Mouse (Mus musculus) retina, embryonic 14.5 days (tissue): ENCODE data around the gene Fam81a.

Experiments used
- DNase-seq: peaks from one replicate; pipeline ENCODE4 v3.0.0-alpha.2; 2015; ENCODE audit warnings: low spot score

Fam81a gene

DNA sequence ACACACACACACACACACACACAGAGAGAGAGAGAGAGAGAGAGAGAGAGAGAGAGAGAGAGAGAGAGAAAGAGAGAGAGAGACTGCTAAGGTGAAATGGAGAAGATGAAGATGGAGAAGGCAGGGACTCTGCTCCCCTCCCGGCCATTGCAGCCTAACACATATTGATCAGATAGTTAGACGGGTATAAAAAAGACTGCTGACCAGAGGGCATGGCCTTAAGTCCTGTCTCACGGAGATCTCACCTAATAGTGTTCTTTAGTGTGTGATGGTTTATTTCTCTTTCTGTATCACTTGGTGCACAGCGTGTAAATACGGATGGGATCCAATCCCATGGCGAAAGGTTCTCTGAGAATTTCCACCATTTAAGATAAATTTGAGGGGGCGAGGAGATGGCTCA is at the start of gene Fam81a:
TSS of gene Fam81a (minus strand) at position 101 of the 400 bp plus-strand sequence.
- no peak for DNase-seq

GRCm38 (mm10) chr9:70182639-70183038 is 40.3 kb upstream of the Fam81a start:
- DNase-seq: no peak

- DNase-seq: peak; percentile 56
Measured at GRCm38 (mm10) chr9:70181719-70182118, 39.4 kb upstream of the Fam81a start.

DNA sequence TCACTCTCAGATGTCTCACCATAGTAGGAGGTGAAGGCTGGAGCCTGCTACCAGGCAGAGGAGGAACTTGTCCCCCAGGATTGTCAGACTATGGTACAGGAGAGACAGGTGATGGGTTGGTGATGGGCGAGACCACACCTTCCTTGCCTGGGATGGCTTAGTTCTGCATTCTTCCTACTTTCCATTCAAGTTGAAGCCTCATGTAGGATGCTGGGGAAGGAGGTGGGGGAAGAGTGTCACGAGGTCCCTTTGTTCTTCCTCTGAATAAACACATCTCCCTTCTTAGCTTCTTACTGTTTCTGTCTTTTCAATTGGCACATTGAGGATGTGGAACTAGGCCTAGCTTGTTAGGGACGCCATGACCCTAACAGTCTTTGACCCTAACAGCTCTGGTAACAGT is 33.9 kb upstream of the Fam81a start:
- no peak for DNase-seq

DNA sequence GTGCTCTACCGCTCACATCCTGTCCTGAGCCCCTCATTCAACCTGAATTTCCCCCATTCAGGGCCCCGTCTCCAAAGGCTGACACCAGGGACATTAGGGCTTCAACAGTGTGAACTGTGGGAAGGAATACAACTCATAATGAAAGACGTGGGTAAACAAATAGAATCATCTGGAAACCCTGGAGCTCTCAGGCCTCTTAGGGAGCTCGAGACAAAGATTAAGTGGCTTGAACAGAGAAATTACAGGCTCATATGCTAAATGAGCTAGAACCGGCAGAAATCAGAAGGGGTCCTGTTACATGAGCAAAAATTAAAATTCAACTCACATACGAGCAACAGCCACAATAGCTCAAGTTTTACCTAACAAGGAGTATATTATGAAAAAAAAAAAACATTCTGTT is 32.5 kb upstream of the Fam81a start:
- DNase-seq: no peak

DNA sequence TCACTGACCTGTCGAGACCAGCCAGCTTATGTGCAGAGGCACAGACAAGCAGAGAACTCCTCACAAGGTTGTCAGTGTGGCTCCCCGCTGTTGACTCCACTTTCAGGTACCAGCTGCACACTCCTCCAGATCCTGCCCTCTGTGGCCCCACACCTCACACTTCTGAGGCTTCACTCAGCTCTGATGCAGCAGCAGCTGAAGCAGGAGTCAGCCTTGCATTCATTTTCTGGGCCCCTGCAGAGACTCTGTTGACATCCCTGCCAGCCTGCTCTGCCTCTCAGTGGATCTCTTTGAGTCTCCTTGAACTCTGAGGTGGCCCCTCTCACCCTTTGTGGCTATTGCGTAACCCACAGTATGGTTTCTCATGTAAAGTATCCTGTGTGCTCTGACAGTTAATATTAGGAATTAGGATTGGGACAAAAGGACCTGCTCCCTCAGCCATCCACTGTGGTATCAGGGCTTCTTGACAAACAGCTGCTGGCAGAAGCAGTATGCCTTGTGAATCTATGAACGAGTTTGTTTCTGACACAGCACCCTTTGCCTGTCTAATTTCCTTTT is 32.0 kb upstream of the Fam81a start:
- peak; percentile 18 for DNase-seq

DNA sequence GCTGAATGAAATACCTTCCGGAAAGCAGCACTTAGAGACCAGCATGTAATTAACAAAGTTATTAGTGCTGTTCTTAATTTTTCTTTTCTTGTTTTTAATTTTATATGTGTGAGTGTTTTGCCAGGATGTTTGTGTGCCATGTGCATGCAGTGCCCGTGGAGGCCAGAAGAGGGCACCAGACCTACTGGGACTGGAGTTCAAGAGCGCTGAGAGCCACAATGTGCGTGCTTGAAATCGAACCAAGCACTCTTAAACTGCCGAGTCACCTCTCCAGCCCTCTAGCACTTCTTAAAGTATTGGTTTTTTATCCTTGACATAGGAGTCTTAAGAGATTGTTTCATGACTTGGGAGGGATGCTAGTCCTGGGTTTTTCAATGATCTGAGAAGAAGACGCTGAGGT is 26.6 kb upstream of the Fam81a start:
- DNase-seq: no peak

- DNase-seq: no peak
Measured at GRCm38 (mm10) chr9:70160071-70160470, 17.7 kb upstream of the Fam81a start.

GRCm38 (mm10) chr9:70147618-70148017 is 5.3 kb upstream of the Fam81a start:
- no peak for DNase-seq

- no peak for DNase-seq
Measured at GRCm38 (mm10) chr9:70145426-70145825, 3.1 kb upstream of the Fam81a start.

- DNase-seq: no peak
Measured at GRCm38 (mm10) chr9:70143326-70143725, 966 bp upstream of the Fam81a start.

GRCm38 (mm10) chr9:70141885-70142326 is 454 bp downstream of the Fam81a start:
- peak; percentile 21 for DNase-seq

- DNase-seq: peak; percentile 65
Measured at GRCm38 (mm10) chr9:70140871-70141796, 1.2 kb downstream of the Fam81a start.

DNA sequence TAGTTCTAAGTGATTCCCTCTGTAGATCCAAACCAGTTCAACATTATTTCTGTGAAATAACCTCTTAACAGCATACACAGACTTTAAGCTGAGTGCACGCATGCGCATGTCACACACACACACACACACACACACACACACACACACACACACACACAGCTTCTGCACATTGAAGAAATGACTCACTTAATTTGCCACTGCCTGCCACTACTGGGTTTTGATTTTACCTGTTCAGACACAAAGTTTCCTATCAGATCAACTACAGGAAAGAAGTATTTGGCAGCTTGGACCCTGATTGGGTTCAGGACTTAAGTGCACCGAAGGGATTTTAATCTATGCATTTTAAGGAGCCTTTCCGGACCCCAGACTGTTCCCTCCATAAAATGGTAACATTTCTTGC is 2.0 kb downstream of the Fam81a start:
- DNase-seq: no peak

- DNase-seq: no peak
Measured at GRCm38 (mm10) chr9:70139331-70139885, 3.0 kb downstream of the Fam81a start.

DNA sequence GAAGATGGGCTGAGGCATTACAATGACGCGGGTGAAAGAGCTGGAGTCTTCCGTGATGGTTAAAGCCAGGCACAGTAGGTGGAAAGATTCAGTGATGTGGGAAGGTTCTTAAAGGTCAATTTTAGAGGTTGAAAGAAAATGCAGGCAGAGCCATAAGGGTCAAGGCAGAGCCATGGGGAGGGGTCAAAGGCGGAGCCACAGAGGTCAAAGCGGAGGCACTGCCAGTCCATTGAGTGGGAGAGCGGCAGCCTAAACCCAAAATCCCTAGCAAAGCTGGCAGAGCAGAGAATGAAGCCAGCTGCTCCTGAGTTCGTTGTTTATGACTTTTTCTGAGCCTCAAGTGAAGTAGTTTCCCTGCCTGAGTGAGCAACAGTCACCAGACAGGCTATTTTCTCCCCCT is 3.8 kb downstream of the Fam81a start:
- DNase-seq: no peak

DNA sequence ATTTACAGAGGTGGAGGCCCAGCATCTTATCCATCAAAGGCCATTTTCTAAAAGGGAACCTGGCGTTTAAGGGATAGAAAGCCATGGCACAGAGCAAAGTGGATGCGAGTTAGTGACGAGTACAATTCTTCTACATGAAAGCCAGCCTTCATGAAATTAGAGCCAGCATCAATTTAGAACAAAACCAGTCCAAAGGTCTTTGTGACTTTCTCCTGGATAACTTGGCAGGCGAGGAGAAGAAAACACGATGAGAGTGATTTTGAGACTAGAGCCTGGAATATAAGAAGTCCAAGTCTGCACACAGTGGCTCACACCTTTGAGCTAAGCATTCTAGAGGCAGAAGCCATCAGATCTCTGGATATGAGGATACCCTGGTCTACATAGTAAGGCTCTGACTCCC is 4.4 kb downstream of the Fam81a start:
- no peak for DNase-seq

- DNase-seq: no peak
Measured at GRCm38 (mm10) chr9:70135186-70135585, 7.2 kb downstream of the Fam81a start.

DNA sequence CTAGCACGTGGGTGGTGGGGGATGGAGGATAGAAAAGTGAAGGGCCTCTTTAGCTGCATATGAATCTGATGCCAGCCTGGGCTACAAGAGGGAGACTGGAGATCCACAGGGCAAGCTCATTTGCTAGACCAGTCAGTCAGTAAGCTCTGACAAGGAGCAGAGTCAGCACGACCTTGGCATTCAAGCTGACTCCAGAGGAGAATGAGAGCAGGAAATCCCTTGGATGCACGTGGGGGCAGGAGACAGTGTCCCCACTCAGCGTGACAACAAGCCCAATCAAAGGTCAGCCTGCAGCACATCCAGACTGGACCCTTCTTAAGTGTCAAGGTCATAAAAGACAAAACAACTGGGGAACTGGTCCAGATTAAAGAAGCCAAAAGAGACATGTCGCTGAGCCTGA is 7.6 kb downstream of the Fam81a start:
- no peak for DNase-seq

DNA sequence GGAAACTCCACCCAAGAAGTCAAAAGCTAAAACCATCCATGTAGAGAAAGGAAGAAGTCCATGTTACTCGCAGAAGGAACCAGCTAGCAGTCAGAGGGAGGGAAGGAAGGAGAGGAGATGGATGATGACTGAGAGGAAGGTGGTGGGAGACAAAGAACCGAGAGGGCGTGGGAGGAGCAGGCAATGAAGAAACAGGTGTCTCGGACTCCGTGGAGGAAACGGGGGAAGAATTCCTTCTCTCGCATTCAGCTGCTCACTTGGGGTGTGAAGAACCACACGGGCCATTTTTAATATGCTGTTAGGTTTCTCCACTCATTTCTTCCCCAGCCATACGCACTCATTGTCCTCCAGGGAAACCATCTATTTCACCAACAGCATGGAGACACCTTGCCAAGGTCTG is 8.1 kb downstream of the Fam81a start:
- DNase-seq: no peak

GRCm38 (mm10) chr9:70130786-70131185 is 11.6 kb downstream of the Fam81a start:
- DNase-seq: no peak

DNA sequence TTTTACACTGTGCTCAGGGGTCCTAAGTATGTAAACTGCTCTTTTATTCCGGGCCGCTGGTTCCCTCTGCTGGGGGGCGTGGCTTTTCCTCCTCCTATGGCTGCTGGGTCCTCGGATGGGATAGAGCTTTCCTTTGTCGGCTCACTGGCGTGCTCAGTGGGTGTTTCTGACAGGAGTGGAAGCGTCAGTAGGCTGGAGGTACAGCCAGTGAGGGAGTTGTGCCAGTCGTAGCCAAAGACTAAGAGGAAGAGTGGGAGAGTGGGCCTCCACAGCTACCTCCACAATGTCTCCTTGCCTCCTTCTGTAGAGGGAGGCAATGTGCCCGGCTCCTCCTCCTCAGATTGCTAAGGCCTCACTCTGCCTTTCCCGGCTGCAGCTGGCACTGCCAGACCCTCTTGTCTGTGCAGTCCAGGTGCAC is 30.5 kb downstream of the Fam81a start:
- DNase-seq: peak; percentile 64

DNA sequence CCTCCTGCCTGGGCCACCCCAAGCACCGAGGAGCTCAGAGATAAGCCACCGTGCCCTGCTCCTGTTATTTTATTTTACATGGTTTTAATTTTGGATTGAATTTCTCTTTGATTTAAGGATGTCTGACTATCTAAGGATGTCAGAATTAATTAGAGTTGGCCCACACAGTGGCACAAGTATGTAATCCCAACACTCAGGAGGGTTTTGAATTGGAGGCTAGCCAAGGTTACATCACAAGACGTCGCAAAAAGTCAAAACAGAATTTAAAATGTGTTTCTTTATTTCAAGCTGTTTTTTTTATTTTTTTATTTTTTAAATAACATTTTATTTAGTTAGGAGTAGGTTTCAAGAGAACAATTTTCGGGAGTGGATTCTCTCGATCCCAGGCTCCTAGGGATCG is 31.5 kb downstream of the Fam81a start:
- DNase-seq: no peak
